Mouse (Mus musculus): ENCODE measurements around the gene Soga1.

- TF ChIP-seq CTCF (IDR thresholded peaks at IDR 0.05; ENCODE audit: low read depth) (no peak), EP300 (IDR thresholded peaks at IDR 0.05; ENCODE audit: low read depth) (no peak)
Measured at GRCm38 (mm10) chr2:157075685-157076084, 3.4 kb downstream of the Soga1 start.
